Mouse (Mus musculus): ENCODE results near the gene Zscan12. TPM values are rescaled to one million over a fixed set of nuclear protein-coding genes. Genes with fewer than 3 reads are reported as not detected.

Zscan12 gene
- polyA plus RNA-seq, 1 experiment = 1.5 TPM

GRCm38 (mm10) chr13:21417298-21418010, 54.8 kb downstream of the Zscan12 start:
- Histone ChIP-seq H3K27me3 (ENCODE audit: control insufficient read depth, insufficient read depth, low read length) (no peaks in the 10 kb centered on the region), H3K4me1 (replicated peaks; ENCODE audit: control insufficient read depth, insufficient read depth, low read length) (no peaks in the 10 kb centered on the region), H3K27ac (ENCODE audit: control insufficient read depth, insufficient read depth, low read length) (no peak overlapping the region), H3K4me3 (ENCODE audit: control insufficient read depth, insufficient read depth, low read length) (no peak overlapping the region), H3K36me3 (ENCODE audit: control insufficient read depth, insufficient read depth, low read length) (no peaks in the 10 kb centered on the region)
- no peak for DNase-seq
- WGBS = 83% methylated on average over 6 of the region's 6 CpGs
- TF ChIP-seq POLR2A (IDR thresholded peaks at IDR 0.05; ENCODE audit: control insufficient read depth, extremely low read depth, insufficient read depth, low read length, poor library complexity) (no peak), CTCF (IDR thresholded peaks at IDR 0.05; ENCODE audit: borderline replicate concordance, control insufficient read depth, extremely low read depth, insufficient read depth, low read length, poor library complexity) (no peak)

DNA sequence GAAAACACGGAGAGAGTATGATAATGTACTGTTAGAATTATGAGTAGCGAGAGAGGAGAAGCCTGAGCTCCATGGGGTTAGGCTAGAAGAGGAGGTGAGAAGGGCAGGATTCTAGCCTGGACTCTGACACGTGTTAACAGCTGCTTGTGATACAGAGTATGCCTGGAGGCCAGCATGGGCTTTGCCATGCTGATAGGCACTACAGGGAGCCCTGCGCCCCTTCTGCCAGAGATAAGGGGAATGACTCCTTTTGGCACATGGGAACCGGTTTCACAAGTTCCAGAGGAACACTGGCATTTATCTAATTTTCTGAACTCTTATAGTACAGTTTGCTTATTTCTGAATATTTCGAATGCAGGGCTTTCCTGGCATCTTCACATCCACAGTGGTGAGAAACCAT, 56.2 kb downstream of the Zscan12 start:
- TF ChIP-seq CTCF (IDR thresholded peaks at IDR 0.05; ENCODE audit: borderline replicate concordance, control insufficient read depth, extremely low read depth, insufficient read depth, low read length, poor library complexity) (no peak), POLR2A (IDR thresholded peaks at IDR 0.05; ENCODE audit: control insufficient read depth, extremely low read depth, insufficient read depth, low read length, poor library complexity) (no peak)
- no peak for DNase-seq
- WGBS = 88% methylated on average over 6 of the region's 6 CpGs
- no peaks in the 10 kb centered on the region for H3K4me1 ChIP-seq (replicated peaks; ENCODE audit: control insufficient read depth, insufficient read depth, low read length)
- no peaks in the 10 kb centered on the region for H3K27me3 ChIP-seq (ENCODE audit: control insufficient read depth, insufficient read depth, low read length)
- no peak overlapping the region for H3K4me3 ChIP-seq (ENCODE audit: control insufficient read depth, insufficient read depth, low read length)
- H3K27ac ChIP-seq (ENCODE audit: control insufficient read depth, insufficient read depth, low read length) = no peak overlapping the region
- H3K36me3 ChIP-seq (ENCODE audit: control insufficient read depth, insufficient read depth, low read length) = no peaks in the 10 kb centered on the region

Other genes starting within 250 kb of the Zscan12 start
- gene Olfr263, start 233.2 kb upstream of the Zscan12 start, polyA plus RNA-seq (2012; rRNA removed) = not detected in 2 replicates
- gene Olfr1368, start 217.0 kb upstream of the Zscan12 start, polyA plus RNA-seq (2012; rRNA removed) = not detected in 2 replicates
- gene Trim27, start 183.4 kb upstream of the Zscan12 start, polyA plus RNA-seq (2012; rRNA removed) = 131 and 200 TPM in 2 replicates
- gene Gpx5, start 70.1 kb upstream of the Zscan12 start, polyA plus RNA-seq (2012; rRNA removed) = not detected in 2 replicates
- gene Gpx6, start 50.7 kb upstream of the Zscan12 start, polyA plus RNA-seq (2012; rRNA removed) = 0.36 and 0.38 TPM in 2 replicates
- not detected in 2 replicates for gene Olfr1367, start 15.9 kb upstream of the Zscan12 start, polyA plus RNA-seq (2012; rRNA removed)
- 24.8 and 30.4 TPM in 2 replicates for gene Zkscan3, start 39.9 kb downstream of the Zscan12 start, polyA plus RNA-seq (2012; rRNA removed)
- gene Pgbd1, start 78.2 kb downstream of the Zscan12 start, polyA plus RNA-seq (2012; rRNA removed) = 0.36 and 0.55 TPM in 2 replicates
- 8.2 and 11.3 TPM in 2 replicates for gene Zscan26, start 90.9 kb downstream of the Zscan12 start, polyA plus RNA-seq (2012; rRNA removed)
- 0.11 and 0.12 TPM in 2 replicates for gene Nkapl, start 105.7 kb downstream of the Zscan12 start, polyA plus RNA-seq (2012; rRNA removed)
- 0.18 and 0.26 TPM in 2 replicates for gene Zkscan4, start 116.1 kb downstream of the Zscan12 start, polyA plus RNA-seq (2012; rRNA removed)
- gene Gm10065, start 116.6 kb downstream of the Zscan12 start, polyA plus RNA-seq (2012; rRNA removed) = not detected in 2 replicates
- gene AK157302, start 132.4 kb downstream of the Zscan12 start, polyA plus RNA-seq (2012; rRNA removed) = 0.07 and 0.09 TPM in 2 replicates
- gene Gm11273, start 138.6 kb downstream of the Zscan12 start, polyA plus RNA-seq (2012; rRNA removed) = 5.6 and 9.5 TPM in 2 replicates
- 4.9 and 5.3 TPM in 2 replicates for gene Zkscan8, start 168.3 kb downstream of the Zscan12 start, polyA plus RNA-seq (2012; rRNA removed)
- gene Olfr1366, start 180.0 kb downstream of the Zscan12 start, polyA plus RNA-seq (2012; rRNA removed) = not detected in 2 replicates
- gene Olfr1535, start 197.1 kb downstream of the Zscan12 start, polyA plus RNA-seq (2012; rRNA removed) = not detected in 2 replicates
- not detected in 2 replicates for gene Olfr1364, start 218.9 kb downstream of the Zscan12 start, polyA plus RNA-seq (2012; rRNA removed)

Data from thymus, adult 2 months (tissue).